In the genomic region with DNA sequence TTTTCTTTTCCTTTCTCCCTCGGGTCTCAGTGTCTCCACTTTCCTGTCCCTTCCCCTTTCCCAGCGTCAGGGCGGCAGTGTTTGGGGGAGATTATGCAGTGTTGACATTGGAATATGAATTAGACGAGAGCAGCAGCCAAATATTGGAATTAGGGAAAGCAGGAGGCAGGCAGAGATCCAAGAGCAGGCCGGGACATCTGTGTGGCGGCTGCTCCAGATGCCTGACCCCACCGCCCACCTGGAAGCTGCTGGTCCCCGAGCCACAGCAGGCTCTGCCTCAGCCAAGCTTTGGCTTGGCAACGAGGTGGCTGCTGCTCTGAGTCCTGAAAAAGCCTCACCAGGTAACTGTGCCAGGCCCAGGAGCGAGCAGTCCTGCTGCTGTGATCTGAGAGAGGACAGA, we compare ENCODE assay signal across 11 mouse cellular contexts. TPM values are rescaled to one million over a fixed set of nuclear protein-coding genes. Genes with fewer than 3 reads are reported as not detected.
DNase-seq lines count a peak whose midpoint lies in the region; ATAC-seq and TF ChIP-seq lines count a peak whose summit lies in the region.
"Had no signal": no experiment of that assay in that cellular context is flagged by ENCODE, and none has a peak within 500 bp of the region (broad histone marks: within the 10 kb centered on the region; RNA-seq: fewer than 3 reads in every experiment).

No protein-coding gene starts in this region.

- no peaks in the 10 kb centered on the region for H3K9me3 ChIP-seq in midbrain, embryonic 11.5 days (ENCODE audit: control insufficient read depth, low read length)

- H3K36me3 ChIP-seq in midbrain, embryonic 11.5 days (ENCODE audit: control insufficient read depth, insufficient read depth, low read length) = no peaks in the 10 kb centered on the region

- H3K4me1 ChIP-seq in midbrain, embryonic 11.5 days (ENCODE audit: control insufficient read depth, insufficient read depth, low read length) = peaks cover 16% of the 10 kb centered on the region

- DNase-seq in gastrocnemius, postnatal 14 days = peak; percentile 32
- no peak for DNase-seq in gastrocnemius, postnatal 10 days
- peak; percentile 27 for DNase-seq in brain, adult 2 months (ENCODE audit: low read depth, low spot score)
- DNase-seq in heart, postnatal 10 days = peak; percentile 67
- no peak for DNase-seq in midbrain, embryonic 11.5 days (ENCODE audit: low spot score, missing footprints)
- DNase-seq in layer of hippocampus, adult 2 months (ENCODE audit: low spot score in 2 of 2) = no peak
- no peak for DNase-seq in layer of hippocampus, postnatal 10 days (ENCODE audit: low spot score in 2 of 2)
- DNase-seq in retina, postnatal 1 day = no peak
- DNase-seq: liver had no signal

- no peak overlapping the region for H3K4me2 ChIP-seq in midbrain, embryonic 11.5 days

- no peak overlapping the region for H3K4me3 ChIP-seq in midbrain, embryonic 11.5 days (ENCODE audit: low read depth, low read length)
- H3K4me3 ChIP-seq in layer of hippocampus, adult 2 months = no peak overlapping the region

- intact Hi-C loops in gastrocnemius, postnatal 14 days (cut with DNase I; ENCODE audit: low total_unique reads) = no loop called here
- intact Hi-C loops in heart, postnatal 10 days (cut with DNase I) = no loop called here

- WGBS in midbrain, embryonic 11.5 days = 49% methylated on average over 10 of the region's 10 CpGs

- no peak overlapping the region for H3K9ac ChIP-seq in midbrain, embryonic 11.5 days (ENCODE audit: low read length)

- ATAC-seq in midbrain, embryonic 11.5 days (ENCODE audit: low FRiP score) = no peak
- ATAC-seq: inflammation-experienced regulatory T-cells, adult 6 months; Patski had no signal

- H3K27me3 ChIP-seq in midbrain, embryonic 11.5 days (ENCODE audit: control insufficient read depth, insufficient read depth, low read length) = peaks cover 2% of the 10 kb centered on the region; the same call in 1 of the 2 replicates
- H3K27me3 ChIP-seq: Patski had no signal

- 0 out of 2 replicates have a peak overlapping the region, but pooled peaks have one; percentile 51 for H3K27ac ChIP-seq in midbrain, embryonic 11.5 days (ENCODE audit: low read depth, low read length)
- H3K27ac ChIP-seq in layer of hippocampus, adult 2 months = no peak overlapping the region

- no peak for TF ChIP-seq CTCF in layer of hippocampus, adult 2 months (conservative IDR thresholded peaks at IDR 0.05)

RNA-seq across cellular contexts. Expression of a gene that starts 36.3 kb away (rescaled TPM):
- total RNA-seq in gastrocnemius, postnatal 14 days (2021) = 1 to 10 TPM; 4.4 to 6.4 TPM
- total RNA-seq in gastrocnemius, postnatal 10 days (2021) = 1 to 10 TPM; 5.9 to 6.7 TPM
- 1 to 10 TPM; 6.7 to 6.9 TPM for total RNA-seq in heart, postnatal 10 days (2021)
- polyA plus RNA-seq in midbrain, embryonic 11.5 days (2014; fragmentation: Nextera tagmentation; extraction: Ambion mirVana) = 9.2 and 9.5 TPM in 2 replicates
- 10 to 100 TPM; 14.0 to 15.7 TPM for total RNA-seq in layer of hippocampus, adult 2 months (2021)
- total RNA-seq in layer of hippocampus, postnatal 10 days (2021) = 10 to 100 TPM; 17.1 to 17.2 TPM

Comparison
In these comparisons a context has a peak if more than half of its experiments do, and no peak if none do; other contexts are left out.
1. DNase-seq: peak in gastrocnemius, postnatal 14 days (single experiment), brain, adult 2 months (single experiment) and heart, postnatal 10 days (2 of 2); none in gastrocnemius, postnatal 10 days (single experiment), midbrain, embryonic 11.5 days (single experiment), layer of hippocampus, adult 2 months (0 of 2), layer of hippocampus, postnatal 10 days (0 of 2) and retina, postnatal 1 day (single experiment).